Mouse (Mus musculus): ENCODE data around the gene Tspan10.

DNA sequence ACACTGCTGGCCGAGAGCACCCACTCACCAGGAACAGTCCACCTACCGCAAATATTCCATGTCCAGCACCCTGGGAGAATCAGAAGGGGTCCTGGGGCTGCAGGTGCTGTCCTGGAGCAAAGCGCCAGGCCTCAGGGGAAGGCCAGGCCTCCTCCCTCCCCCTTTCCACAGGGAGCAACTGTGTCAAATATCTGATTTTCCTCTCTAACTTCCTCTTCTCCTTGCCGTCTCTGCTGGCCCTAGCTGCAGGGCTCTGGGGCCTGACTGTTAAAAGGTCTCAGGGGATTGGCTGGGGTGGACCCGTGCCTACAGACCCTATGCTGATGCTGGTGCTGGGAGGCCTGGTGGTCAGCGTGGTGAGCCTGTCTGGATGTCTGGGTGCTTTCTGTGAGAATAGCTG lies 1.7 kb downstream of the Tspan10 start:
- no peak for TF ChIP-seq EP300 (optimal IDR thresholded peaks at IDR 0.05)
- TF ChIP-seq CTCF (IDR thresholded peaks at IDR 0.05; ENCODE audit: low read depth) = no peak

Measured in stomach, postnatal 0 days (tissue).